Mouse (Mus musculus): ENCODE measurements around the gene Foxred1. TPM values are rescaled to one million over a fixed set of nuclear protein-coding genes. Genes with fewer than 3 reads are reported as not detected.

Gene Foxred1
- 10 to 100 TPM; 74.4 to 89.0 (median 78.8) TPM for total RNA-seq (2022)

DNA sequence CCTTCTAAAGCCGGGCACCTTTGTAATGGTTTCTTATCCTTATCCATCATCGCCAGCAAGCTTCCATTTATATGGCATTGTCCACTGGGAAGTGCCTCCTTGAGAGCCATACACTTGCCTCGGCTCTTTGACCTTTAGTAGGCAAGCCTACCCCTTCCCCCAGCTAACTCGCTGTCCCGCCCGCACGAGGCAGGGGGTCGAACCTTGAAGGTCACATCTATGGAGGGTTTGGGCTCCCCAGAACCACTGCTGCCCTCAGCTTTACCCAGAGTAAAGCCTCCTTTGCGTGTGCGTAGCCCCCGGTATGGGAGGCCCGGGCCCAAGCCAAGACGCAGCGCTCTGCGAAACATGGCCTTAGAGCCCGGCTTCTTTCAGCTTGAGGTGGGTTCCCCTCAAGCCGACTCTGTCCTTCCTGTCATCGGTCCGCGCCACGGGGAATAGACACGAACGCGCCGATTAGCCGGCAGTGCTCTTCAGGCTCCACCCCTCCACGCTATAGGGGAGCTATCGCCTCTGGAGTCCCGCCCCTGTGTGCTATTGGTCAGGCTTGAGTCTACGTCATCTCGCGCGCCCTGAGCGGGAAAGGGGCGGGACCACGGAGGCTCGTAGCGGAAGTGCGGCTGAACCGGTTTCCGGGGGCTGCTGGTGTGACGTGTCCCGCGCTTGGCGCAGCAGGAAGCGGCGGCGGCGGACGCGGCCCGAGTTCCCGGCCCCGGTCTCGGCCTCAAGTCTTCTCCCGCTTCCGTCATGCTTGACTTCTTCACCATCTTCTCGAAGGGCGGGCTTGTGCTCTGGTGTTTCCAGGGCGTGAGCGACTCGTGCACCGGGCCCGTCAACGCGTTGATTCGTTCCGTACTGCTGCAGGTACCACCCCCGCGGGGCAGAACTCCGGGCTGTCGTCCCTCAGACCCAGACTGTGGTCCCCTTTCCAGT lies at the start of gene Foxred1:
Foxred1 (minus strand) TSS at position 514 of the 933 bp plus-strand sequence.
- peak; percentile 98 for DNase-seq (ENCODE audit: low spot score)

DNA sequence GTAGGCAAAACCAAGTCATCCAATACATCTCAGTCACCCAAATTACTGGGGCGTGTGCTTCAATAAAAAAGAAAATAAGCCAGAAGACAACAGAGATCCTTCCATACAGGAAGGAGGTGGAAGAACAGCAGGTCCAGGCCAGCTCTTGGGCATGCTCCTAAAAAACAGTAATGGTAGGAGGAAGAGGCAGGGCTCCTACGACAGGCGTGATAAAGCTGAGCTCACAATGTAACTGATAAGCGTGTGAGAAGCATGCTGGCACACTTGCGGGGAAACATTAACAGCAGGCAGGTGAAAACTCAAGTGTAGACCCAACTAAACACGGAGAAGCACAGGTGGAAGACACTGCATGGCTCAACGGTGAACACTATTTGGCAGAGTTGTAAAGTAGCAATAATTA lies 46.5 kb upstream of the Foxred1 start:
- no peak for DNase-seq (ENCODE audit: low spot score)

GRCm38 (mm10) chr9:35249476-35249875 lies 38.6 kb upstream of the Foxred1 start:
- DNase-seq (ENCODE audit: low spot score) = no peak

DNA sequence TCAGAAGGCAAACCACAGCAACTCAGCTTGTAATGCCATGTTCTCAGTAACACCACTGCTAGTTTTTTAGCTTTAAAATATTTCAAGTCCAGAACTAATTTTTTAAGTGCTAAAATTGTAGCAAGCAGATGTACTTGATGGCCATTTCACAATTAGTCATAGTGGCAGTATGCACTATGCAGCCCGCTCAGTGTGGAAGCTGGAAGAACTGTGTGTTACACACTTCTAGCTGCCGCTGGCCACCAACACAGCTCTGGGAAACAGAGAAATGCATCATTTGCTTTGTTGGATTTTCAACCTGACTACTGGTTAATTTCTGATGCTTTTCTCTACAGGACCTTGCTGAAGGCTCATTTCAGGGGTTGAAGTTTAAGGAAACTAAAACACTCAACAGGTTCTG lies 36.5 kb upstream of the Foxred1 start:
- DNase-seq (ENCODE audit: low spot score) = no peak

- no peak for DNase-seq (ENCODE audit: low spot score)
Observed at GRCm38 (mm10) chr9:35239734-35240133, 28.9 kb upstream of the Foxred1 start.

GRCm38 (mm10) chr9:35238915-35239571 lies 28.2 kb upstream of the Foxred1 start:
- DNase-seq (ENCODE audit: low spot score) = no peak

GRCm38 (mm10) chr9:35238371-35238770 lies 27.5 kb upstream of the Foxred1 start:
- no peak for DNase-seq (ENCODE audit: low spot score)

- no peak for DNase-seq (ENCODE audit: low spot score)
Observed at GRCm38 (mm10) chr9:35235996-35236395, 25.1 kb upstream of the Foxred1 start.

DNA sequence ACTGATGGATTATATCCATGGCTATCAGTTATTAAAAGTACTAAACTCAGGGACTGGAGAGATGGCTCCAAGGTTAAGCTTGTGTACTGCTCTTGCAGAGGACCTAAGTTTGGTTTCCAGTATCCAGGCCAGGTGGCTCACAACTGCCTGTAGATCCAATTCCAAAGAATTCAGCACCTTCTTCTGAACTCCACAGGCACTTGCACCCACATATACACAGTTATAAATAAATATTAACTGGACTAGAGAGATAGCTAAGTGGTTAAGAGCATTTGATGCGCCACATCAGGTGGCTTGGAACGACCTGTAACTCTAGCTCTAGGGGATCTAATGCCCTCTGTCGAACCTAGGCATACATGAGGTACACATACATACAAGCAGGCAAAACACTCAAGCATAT lies 17.8 kb upstream of the Foxred1 start:
- no peak for DNase-seq (ENCODE audit: low spot score)

DNA sequence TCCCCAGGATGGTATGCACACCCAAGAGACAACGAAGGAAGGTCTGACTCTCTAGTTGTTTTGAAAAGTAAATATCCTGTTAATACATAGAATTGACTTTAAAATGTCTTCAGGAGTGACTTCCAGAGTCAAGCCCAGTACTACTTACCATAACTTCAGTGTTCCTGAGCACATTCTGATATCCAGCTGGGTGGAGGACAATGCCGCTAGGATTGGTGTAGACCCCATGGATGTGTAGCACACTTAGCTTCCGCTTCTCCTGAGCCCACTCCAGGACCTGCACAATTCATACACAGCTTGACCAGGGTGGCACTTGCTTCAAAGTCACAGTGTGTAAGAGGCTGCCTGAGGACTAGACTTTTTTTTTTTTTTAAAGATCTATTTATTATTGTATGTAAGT lies 12.6 kb upstream of the Foxred1 start:
- DNase-seq (ENCODE audit: low spot score) = no peak

- peak; percentile 25 for DNase-seq (ENCODE audit: low spot score)
Observed at GRCm38 (mm10) chr9:35217963-35218362, 7.1 kb upstream of the Foxred1 start.

- no peak for DNase-seq (ENCODE audit: low spot score)
Observed at GRCm38 (mm10) chr9:35211573-35212511, 987 bp upstream of the Foxred1 start.

- no peak for DNase-seq (ENCODE audit: low spot score)
Observed at GRCm38 (mm10) chr9:35204421-35204820, 6.4 kb downstream of the Foxred1 start.

- DNase-seq (ENCODE audit: low spot score) = no peak
Observed at GRCm38 (mm10) chr9:35203536-35203935, 7.3 kb downstream of the Foxred1 start.

- DNase-seq (ENCODE audit: low spot score) = no peak
Observed at GRCm38 (mm10) chr9:35200529-35201060, 10.3 kb downstream of the Foxred1 start.

- DNase-seq (ENCODE audit: low spot score) = peak; percentile 93
Observed at GRCm38 (mm10) chr9:35199772-35200471, 10.9 kb downstream of the Foxred1 start, which contains the start of the genes Srpr and Tirap. TSS of gene Srpr (plus strand) at chr9:35200175. TSS of gene Tirap (minus strand) at chr9:35200291.

DNA sequence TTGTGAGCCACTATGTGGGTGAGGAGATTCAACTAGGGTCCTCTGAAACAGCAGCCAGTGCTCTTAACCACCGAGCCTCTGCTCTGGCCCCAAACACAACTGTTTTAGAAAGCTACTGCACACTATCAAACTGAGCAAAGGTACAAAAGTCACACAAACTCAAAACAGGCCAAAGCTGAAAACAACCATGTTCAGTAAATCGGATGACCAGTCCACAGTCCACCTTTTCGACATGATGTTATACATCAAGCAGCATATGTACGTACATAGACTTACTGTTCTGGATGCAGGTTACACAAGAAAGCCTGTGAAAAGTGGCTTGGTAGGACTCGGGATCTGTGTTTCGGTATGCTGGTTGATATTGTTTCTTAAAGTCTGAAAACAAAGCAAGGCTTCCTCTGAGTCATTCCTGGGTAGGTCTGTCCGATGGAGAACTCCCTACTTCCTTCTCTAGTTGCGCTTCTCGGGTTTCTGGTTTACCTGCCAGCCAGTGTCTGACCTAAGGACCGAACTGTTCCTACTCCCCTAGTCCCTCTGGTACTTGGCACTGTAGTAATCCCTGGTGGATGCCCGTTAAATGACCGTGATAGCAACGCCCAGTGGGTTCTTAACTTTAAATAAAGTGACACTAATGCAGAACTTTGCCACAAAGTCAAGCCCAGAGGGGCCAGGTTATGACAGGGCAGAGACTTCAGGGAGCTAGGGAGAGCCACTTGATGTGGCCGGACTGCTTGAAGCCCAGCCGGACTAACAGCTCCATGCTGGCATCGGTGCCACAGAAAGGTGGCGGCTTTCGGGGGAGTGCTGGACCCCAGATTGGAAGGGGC lies 11.7 kb downstream of the Foxred1 start:
- peak; percentile 21 for DNase-seq (ENCODE audit: low spot score)

DNA sequence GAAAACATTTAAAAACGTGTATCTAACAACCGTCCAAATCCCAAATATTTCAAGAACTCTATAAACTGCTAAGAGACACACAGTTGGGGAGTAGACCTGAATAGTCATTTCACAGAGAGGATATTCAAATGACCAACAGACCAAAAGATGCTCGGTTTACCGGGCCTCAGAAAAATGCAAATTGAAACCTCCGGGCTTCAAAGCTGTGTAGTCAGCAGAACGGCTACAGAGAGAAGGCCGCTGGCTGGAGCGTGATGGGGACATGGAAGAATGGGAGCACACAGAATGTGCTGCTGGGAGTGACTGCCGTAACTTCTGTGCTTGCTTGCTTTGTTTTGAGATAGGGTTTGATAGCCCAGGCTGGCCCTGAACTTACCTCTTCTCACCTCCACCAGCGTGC lies 12.5 kb downstream of the Foxred1 start:
- no peak for DNase-seq (ENCODE audit: low spot score)

DNA sequence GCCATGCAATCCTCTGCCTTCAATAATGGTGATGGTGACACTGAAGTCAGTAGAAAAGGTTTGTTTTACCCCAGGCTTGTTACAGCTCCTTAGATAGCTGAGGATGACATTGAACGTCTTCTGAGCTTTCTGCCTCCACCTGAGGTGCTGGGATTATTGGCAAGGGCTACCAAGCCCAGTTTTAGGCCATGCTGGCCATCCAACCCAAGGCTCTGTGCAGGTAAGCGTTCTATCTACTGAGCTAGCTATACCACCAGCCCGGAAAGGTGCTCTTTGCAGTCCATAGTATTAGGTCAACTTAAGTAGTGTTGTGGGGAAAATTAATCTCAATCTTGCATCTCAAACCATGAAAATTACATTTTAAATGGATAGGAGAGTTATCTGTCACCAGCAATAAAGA lies 13.2 kb downstream of the Foxred1 start:
- DNase-seq (ENCODE audit: low spot score) = no peak

- no peak for DNase-seq (ENCODE audit: low spot score)
Observed at GRCm38 (mm10) chr9:35194048-35194447, 16.8 kb downstream of the Foxred1 start.

Data from heart, adult 8-10 months (tissue).